Mouse (Mus musculus) mouse embryonic stem cell (cell line): ENCODE measurements around the gene Vangl1.

Experiments
- in situ Hi-C, 2 experiments: fragments of 300-500 bp; cut with MboI; formaldehyde crosslinking; loops; 1 replicate in 1 of 2; 3 replicates in 1 of 2; pipeline ENCODE4 v1.14.3; 2019 to 2020; ENCODE audit warnings: low sequenced_read_pairs in 2 of 2, low pct_unique_long_range_greater_than_20kb in 1 of 2, mixed read lengths in 1 of 2; ENCODE audit not compliant: unreplicated experiment in 1 of 2

Vangl1 gene

DNA sequence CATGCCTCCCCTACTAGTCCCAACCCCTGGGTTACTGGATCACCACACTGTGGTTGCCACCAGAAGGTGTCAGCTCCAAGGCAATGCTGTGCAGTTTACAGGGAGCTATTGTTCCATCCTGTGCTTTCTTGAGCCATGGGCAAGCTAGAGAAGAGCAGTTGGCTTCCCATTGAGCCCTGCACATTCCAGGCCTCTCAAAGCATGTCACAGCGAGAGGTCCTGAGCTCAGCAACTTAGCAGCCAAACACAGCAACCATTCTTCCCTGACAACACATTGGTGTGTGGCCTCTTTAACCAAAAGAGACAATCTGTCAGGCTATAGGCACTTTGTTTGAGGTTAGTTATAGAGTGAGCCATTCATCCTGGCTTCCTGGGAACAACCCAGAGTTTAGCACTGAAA is 78.9 kb downstream of the Vangl1 start:
- in situ Hi-C loops, result no loop called here

DNA sequence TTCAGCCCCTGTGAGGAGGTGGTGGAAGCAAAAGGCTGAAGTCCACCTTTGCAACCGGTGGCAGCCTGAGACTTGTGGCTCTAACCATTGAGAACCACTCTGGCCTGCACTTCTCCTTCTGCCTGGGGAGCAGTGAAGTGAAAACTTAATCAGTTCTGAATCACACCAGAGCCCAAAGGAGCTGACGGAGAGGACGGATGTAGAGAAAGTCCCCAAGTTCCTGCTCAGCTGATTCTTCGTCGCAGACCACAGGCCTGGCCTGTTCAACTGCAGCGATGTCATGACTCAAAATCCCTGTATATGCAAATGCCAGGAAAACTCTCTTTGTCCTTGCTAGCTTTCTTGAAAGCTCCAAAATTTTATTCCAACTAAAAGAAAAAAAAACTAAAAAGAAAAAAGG is 80.8 kb downstream of the Vangl1 start:
- in situ Hi-C loops, result no loop called here

- in situ Hi-C loops, result no loop called here
These were observed 82.4 kb downstream of the Vangl1 start for GRCm38 (mm10) chr3:102122046-102122445.

DNA sequence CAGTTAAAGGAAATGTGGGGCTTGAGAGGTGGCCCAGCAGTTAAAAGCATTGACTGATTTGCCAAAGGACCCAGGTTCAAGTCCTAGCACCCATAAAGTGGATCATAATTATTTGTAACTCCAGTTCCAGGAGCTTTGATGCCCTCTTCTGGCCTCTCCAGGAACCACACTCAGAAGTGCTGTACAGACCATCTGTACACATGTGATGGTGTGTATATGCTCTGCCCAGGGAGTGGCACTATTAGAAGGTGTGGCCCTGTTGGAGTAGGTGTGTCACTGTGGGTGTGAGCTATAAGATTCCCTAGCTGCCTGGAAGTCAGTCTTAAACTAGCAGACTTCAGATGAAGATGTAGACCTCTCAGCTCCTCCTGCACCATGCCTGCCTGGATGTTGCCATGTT is 83.5 kb downstream of the Vangl1 start:
- in situ Hi-C loops, result no loop called here

- in situ Hi-C loops, result no loop called here
These were observed 92.4 kb downstream of the Vangl1 start for GRCm38 (mm10) chr3:102111979-102112599.

DNA sequence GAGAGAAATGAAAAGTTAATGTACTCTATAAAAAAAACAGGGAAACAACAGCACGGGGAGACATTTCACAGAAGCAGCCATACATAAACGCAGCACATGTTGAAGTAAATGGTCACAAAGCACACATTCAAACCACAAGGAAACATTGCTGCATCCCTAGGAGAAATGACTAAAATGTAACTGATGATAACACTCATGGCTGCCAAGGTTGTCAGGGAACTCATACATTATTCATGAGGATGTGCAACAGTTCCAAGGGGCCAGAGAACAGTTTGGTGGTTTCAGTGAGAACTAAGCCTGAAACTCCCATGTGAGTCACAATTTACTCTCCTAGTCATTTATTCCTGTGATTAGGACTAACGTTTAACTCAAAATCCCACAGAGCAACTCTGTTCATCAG is 96.3 kb downstream of the Vangl1 start:
- in situ Hi-C loops, result no loop called here

DNA sequence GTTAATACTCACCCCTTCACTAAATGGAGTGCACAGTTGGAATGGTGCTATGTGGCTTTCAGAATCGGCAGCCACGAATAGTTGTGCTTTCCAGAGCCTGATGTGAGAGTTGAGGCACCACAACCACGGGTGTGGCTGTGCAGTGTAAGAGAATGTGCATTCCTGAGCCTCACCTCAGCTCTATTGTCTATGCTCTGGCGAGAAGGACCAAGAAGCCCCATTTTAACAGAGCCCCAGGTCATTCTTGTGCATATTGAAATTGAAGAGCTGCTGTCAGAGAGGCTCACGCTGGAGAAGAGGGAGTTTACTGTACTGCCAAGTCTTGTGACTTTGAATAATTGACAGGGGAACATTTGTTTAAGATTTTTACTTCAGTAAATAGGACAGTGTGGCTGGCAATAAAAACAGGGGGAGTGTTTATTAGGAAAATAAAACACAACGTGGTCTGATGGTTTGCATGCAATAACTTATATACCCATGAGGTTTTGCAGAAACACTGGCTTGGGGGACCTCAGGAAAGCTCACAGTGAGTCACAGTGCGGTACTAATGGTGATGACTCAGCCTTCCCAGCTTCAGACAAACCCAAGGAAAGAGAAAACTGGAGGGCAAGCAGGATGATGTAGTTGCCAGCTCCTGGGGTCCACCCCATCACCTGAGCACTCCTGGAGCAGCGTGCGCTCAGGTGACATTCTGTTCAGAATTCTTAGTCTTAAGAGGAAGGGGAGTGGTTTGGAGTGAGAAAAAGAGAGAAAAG is 100.5 kb downstream of the Vangl1 start:
- in situ Hi-C loops, result no loop called here
